Mouse (Mus musculus) myocyte (in vitro differentiated cells): ENCODE data around the gene Fndc5. TPM values are rescaled to one million over a fixed set of nuclear protein-coding genes. Genes with fewer than 3 reads are reported as not detected.

Source experiments
- H3K27me3 ChIP-seq: one replicate; pipeline ENCODE4 v1.6.1; 2011; ENCODE audit not compliant: control insufficient read depth, insufficient read depth, insufficient read length
- H3K36me3 ChIP-seq: one replicate; pipeline ENCODE4 v1.6.1; 2011; ENCODE audit not compliant: control insufficient read depth, insufficient read depth
- H3K4me2 ChIP-seq: one replicate; pipeline ENCODE4 v1.6.1; 2011; ENCODE audit warnings: low read depth, control low read depth
- H3K4me3 ChIP-seq: one replicate; pipeline ENCODE4 v1.5.1; 2011; ENCODE audit warnings: mild to moderate bottlenecking, control low read depth, moderate library complexity
- H3K79me2 ChIP-seq: one replicate; pipeline ENCODE4 v1.6.1; 2011; ENCODE audit not compliant: control insufficient read depth, insufficient read depth
- H3ac ChIP-seq: one replicate; pipeline ENCODE4 v1.6.1; 2011; ENCODE audit not compliant: control insufficient read depth, insufficient read length
- CEBPB ChIP-seq: IDR thresholded peaks from 2 replicates; pipeline ENCODE4 v1.6.1; 2011; ENCODE audit warnings: mild to moderate bottlenecking, moderate library complexity; ENCODE audit not compliant: poor library complexity, insufficient read depth, severe bottlenecking
- E2F4 ChIP-seq: IDR thresholded peaks from one replicate; pipeline ENCODE4 v1.6.1; 2011; ENCODE audit warnings: mild to moderate bottlenecking, control low read depth, moderate library complexity; ENCODE audit not compliant: insufficient read depth
- MAX ChIP-seq: IDR thresholded peaks from one replicate; pipeline ENCODE4 v1.6.1; 2011; ENCODE audit warnings: low read depth, mild to moderate bottlenecking, control low read depth
- MYOD1 ChIP-seq, 3 experiments: IDR thresholded peaks; one replicate each; pipeline ENCODE4 v1.6.1; 2011; ENCODE audit warnings: control low read depth in 2 of 3, low read depth in 2 of 3, mild to moderate bottlenecking in 2 of 3, moderate library complexity in 1 of 3; ENCODE audit not compliant: insufficient read length in 2 of 3, control insufficient read depth in 1 of 3
- MYOG ChIP-seq, 3 experiments: IDR thresholded peaks; one replicate each; pipeline ENCODE4 v1.6.1; 2011; ENCODE audit warnings: control low read depth in 2 of 3, low read depth in 2 of 3, mild to moderate bottlenecking in 2 of 3; ENCODE audit not compliant: insufficient read length in 2 of 3, control insufficient read depth in 1 of 3, insufficient read depth in 1 of 3
- POLR2A ChIP-seq: IDR thresholded peaks from one replicate; pipeline ENCODE4 v1.6.1; 2011; ENCODE audit warnings: low read depth, mild to moderate bottlenecking, control low read depth, moderate library complexity; ENCODE audit not compliant: insufficient read length
- POLR2AphosphoS2 ChIP-seq: IDR thresholded peaks from one replicate; pipeline ENCODE4 v1.6.1; 2011; ENCODE audit warnings: low read depth, control low read depth; ENCODE audit not compliant: insufficient read length
- REST ChIP-seq: IDR thresholded peaks from one replicate; pipeline ENCODE4 v1.6.1; 2011; ENCODE audit warnings: mild to moderate bottlenecking, control low read depth, moderate library complexity; ENCODE audit not compliant: insufficient read depth, insufficient read length
- SRF ChIP-seq: IDR thresholded peaks from one replicate; pipeline ENCODE4 v1.6.1; 2011; ENCODE audit warnings: low read depth; ENCODE audit not compliant: control insufficient read depth, insufficient read length
- TCF12 ChIP-seq: IDR thresholded peaks from one replicate; pipeline ENCODE4 v1.6.1; 2011; ENCODE audit warnings: mild to moderate bottlenecking, control low read depth; ENCODE audit not compliant: poor library complexity, insufficient read depth, severe bottlenecking
- TCF3 ChIP-seq: IDR thresholded peaks from one replicate; pipeline ENCODE4 v1.6.1; 2011; ENCODE audit warnings: low read depth, control low read depth; ENCODE audit not compliant: insufficient read length
- USF1 ChIP-seq: IDR thresholded peaks from one replicate; pipeline ENCODE4 v1.6.1; 2011; ENCODE audit warnings: low read depth, mild to moderate bottlenecking, control low read depth, moderate library complexity
- polyA plus RNA-seq: library from polyadenylated mRNA; unstranded; fragments of >200 nt; fragmentation: generic; extraction: Trizol; gene quantifications from one replicate; pipeline ENCODE4 v1.2.1, GENCODE M21; 2012; ENCODE audit warnings: missing spikeins

Gene Fndc5
- polyA plus RNA-seq, 1 experiment: 41.3 TPM

- no peaks in the 10 kb centered on the region for H3K79me2 ChIP-seq
- H3K4me2 ChIP-seq: no peak overlapping the region
- no peak overlapping the region for H3ac ChIP-seq
- TF ChIP-seq USF1: no peak
- no peak for TF ChIP-seq E2F4
- peaks cover 64% of the 10 kb centered on the region for H3K27me3 ChIP-seq
- H3K36me3 ChIP-seq: no peaks in the 10 kb centered on the region
- no peak overlapping the region for H3K4me3 ChIP-seq
Measured at GRCm38 (mm10) chr4:129119708-129120107, 17.1 kb upstream of the Fndc5 start.

GRCm38 (mm10) chr4:129120520-129121445, 16.0 kb upstream of the Fndc5 start:
- Histone ChIP-seq H3K4me3 (no peak overlapping the region), H3ac (no peak overlapping the region), H3K4me2 (no peak overlapping the region), H3K79me2 (no peaks in the 10 kb centered on the region), H3K36me3 (no peaks in the 10 kb centered on the region), H3K27me3 (peaks cover 60% of the 10 kb centered on the region)
- TF ChIP-seq REST: peak; percentile 86
- TF ChIP-seq MYOG (IDR thresholded peaks at IDR 0.05; ENCODE audit: control insufficient read depth in 1 of 3, insufficient read depth in 1 of 3, insufficient read length in 2 of 3, low read depth in 2 of 3): peak in 2 of 3 experiments; percentile 21 to 36
- TF ChIP-seq TCF3: no peak
- TF ChIP-seq POLR2AphosphoS2: no peak

- no peak within 1 kb of the TSS for H3ac ChIP-seq
- H3K4me3 ChIP-seq: no peak within 1 kb of the TSS
- no peaks in the 10 kb centered on the region for H3K79me2 ChIP-seq
- TF ChIP-seq POLR2A (no peak), MYOD1 (IDR thresholded peaks at IDR 0.05; ENCODE audit: control insufficient read depth in 1 of 3, insufficient read length in 2 of 3, low read depth in 2 of 3) (no peak), MYOG (IDR thresholded peaks at IDR 0.05; ENCODE audit: control insufficient read depth in 1 of 3, insufficient read depth in 1 of 3, insufficient read length in 2 of 3, low read depth in 2 of 3) (no peak), MAX (no peak), E2F4 (no peak), SRF (no peak), TCF3 (no peak)
- H3K36me3 ChIP-seq: no peaks in the 10 kb centered on the region
- H3K4me2 ChIP-seq: no peak within 1 kb of the TSS
- peaks cover 59% of the 10 kb centered on the region for H3K27me3 ChIP-seq
Measured at GRCm38 (mm10) chr4:129121569-129122086, 15.2 kb upstream of the Fndc5 start, which contains the start of gene Hpca. Gene Hpca (minus strand): TSS chr4:129122036.

GRCm38 (mm10) chr4:129122107-129122506, 14.7 kb upstream of the Fndc5 start:
- Histone ChIP-seq H3K27me3 (peaks cover 55% of the 10 kb centered on the region), H3ac (no peak overlapping the region), H3K36me3 (no peaks in the 10 kb centered on the region), H3K4me3 (no peak overlapping the region), H3K79me2 (no peaks in the 10 kb centered on the region), H3K4me2 (no peak overlapping the region)
- TF ChIP-seq E2F4: no peak
- TF ChIP-seq MYOG (IDR thresholded peaks at IDR 0.05; ENCODE audit: control insufficient read depth in 1 of 3, insufficient read depth in 1 of 3, insufficient read length in 2 of 3, low read depth in 2 of 3): no peak
- TF ChIP-seq SRF: no peak
- TF ChIP-seq POLR2A: no peak
- TF ChIP-seq CEBPB: no peak
- no peak for TF ChIP-seq MAX
- TF ChIP-seq MYOD1 (IDR thresholded peaks at IDR 0.05; ENCODE audit: control insufficient read depth in 1 of 3, insufficient read length in 2 of 3, low read depth in 2 of 3): no peak
- no peak for TF ChIP-seq TCF3
- no peak for TF ChIP-seq POLR2AphosphoS2
- no peak for TF ChIP-seq TCF12
- TF ChIP-seq USF1: no peak
- no peak for TF ChIP-seq REST

GRCm38 (mm10) chr4:129122719-129123118, 14.1 kb upstream of the Fndc5 start:
- Histone ChIP-seq H3K4me2 (no peak overlapping the region), H3K27me3 (peaks cover 52% of the 10 kb centered on the region), H3K4me3 (no peak overlapping the region), H3ac (no peak overlapping the region), H3K36me3 (no peaks in the 10 kb centered on the region), H3K79me2 (no peaks in the 10 kb centered on the region)
- TF ChIP-seq MYOG (IDR thresholded peaks at IDR 0.05; ENCODE audit: control insufficient read depth in 1 of 3, insufficient read depth in 1 of 3, insufficient read length in 2 of 3, low read depth in 2 of 3) (no peak), CEBPB (no peak), POLR2AphosphoS2 (no peak), MYOD1 (IDR thresholded peaks at IDR 0.05; ENCODE audit: control insufficient read depth in 1 of 3, insufficient read length in 2 of 3, low read depth in 2 of 3) (no peak)
